Mouse (Mus musculus) left cerebral cortex, postnatal 36 days (tissue): ENCODE results near the gene Zfp568. TPM values are rescaled to one million over a fixed set of nuclear protein-coding genes. Genes with fewer than 3 reads are reported as not detected.

Source experiments
- DNase-seq, 2 experiments: peaks; one replicate each; pipeline ENCODE4 v3.0.0; 2021 to 2022; ENCODE audit warnings: low spot score in 2 of 2, mixed read lengths in 1 of 2
- intact Hi-C: fragments of 180-260 bp; cut with DNase I; formaldehyde crosslinking; loops from one replicate; pipeline ENCODE4 v1.15.1; 2025
- total RNA-seq, 2 experiments: library from RNA; stranded (reverse); gene quantifications; 2 replicates each; pipeline ENCODE4 v1.2.3; 2021

Zfp568 gene
- total RNA-seq, 2 experiments from 2014 or later = 3.2 to 5.3 TPM

DNA sequence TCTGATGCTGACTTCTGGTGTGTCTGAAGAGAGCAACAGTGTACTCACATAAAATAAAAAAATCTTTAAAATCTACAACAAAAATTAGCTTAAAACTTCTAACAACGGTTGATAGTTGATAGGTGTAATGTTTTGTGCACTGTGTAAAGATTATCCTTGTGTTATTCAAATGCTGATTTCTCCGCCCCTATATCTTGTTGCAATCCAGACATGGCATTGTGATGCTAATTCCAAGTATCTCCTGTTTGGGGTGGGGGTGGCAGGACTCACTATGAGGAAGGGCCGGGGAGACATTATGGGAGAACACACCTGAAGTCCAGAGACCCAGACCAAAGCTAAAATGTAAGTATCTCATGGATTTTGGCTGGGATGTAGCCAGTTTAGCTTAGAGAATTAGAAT, 47.6 kb downstream of the Zfp568 start:
- intact Hi-C loops = no loop called here

DNA sequence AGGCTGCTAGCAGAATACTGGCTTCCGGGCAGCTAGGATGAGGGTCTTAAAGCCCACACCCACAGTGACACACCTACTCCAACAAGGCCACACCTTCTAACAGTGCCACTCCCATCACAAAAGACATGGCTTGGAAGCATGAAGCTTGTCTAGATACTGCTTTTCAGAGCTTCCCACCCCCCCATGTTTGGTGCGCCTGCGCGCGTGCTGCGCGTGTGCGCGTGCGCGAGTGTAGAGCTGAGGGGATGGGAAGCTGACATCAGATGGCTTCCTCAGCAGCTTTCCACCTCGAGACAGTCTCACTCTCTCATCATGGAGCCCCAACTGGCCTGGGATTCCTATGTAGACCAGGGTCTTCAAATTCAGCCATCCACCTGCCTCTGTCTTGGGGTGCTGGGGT, 50.6 kb downstream of the Zfp568 start:
- no peak for DNase-seq
- intact Hi-C loops = no loop called here

More for the DNA sequence above, 47.6 kb downstream of the Zfp568 start:
- no peak for DNase-seq

DNA sequence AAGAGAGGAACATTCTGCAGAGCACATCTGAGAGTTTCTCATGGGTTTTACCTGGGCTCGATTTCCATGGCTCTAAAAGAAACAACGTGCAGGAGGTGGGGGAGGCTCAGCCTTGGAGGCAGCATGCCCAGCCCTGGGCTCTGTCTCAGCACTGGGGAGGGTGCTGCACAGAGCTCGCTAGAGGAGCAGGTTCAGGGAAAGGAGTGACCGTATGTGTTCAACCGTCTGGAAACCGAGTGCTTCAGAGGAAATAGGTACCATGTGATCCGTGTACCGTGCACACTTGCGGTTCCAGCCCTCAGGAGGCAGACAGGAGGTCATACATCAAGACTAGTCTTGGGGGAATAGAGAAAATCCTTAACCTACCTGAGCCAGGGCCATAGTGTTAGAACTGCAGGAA, 60.6 kb downstream of the Zfp568 start:
- intact Hi-C loops = no loop called here
- DNase-seq = no peak

DNA sequence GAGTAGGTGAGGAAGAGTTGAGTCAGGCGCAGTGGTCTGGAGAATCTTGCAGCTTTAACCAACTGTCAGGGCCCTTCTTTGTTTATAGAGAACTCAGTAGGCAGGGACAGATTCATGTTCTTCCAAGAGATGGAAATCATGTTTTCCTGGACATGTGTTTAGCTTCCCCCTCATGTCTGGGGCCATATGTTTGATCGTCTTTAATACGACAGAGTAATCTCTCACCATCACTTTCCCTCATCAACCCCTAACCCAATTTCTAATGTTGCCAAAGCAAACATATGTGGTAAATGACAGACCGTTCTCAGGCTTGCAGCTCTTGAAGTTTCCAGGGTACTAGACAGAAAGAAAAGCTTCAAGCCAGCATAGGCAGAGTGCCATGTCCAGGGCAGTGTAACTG, 64.4 kb downstream of the Zfp568 start:
- DNase-seq = no peak

DNA sequence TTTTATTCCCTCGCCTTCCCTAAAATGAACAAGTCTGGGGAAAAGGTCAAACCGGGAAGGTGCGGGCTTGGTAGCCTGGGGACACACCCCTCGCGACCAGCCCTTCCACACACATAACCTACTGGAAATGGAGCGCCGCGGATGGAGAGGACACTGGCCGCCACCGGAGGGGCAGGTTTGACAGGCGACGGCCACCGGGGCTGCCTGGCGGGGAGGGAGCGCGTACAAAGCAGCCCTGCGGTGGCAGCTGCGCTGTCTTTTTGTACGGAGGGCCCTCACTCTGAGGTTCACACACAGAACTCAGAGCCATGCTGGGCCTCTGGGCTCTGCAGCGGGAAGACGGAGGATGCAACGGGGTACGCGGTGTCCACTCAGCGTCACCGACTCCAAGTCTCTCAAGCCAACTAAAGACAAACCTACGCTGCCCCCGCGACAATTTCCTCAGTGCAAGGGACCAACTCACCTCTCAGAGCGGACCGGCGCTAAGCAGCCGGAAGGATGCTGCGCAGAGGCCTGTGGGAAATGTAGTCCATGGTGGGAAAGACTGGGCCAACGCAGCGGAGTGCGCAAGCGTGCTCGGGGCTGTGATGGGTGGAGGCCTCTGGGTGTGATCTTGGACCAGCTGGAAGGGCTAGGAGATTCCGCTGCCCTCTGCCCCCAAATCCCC, 67.3 kb downstream of the Zfp568 start, which contains the start of gene Zfp14:
Gene Zfp14, minus strand, starts transcription at position 499 of the 667 bp plus-strand sequence.
- intact Hi-C loops = no loop called here

More for the DNA sequence above, 64.4 kb downstream of the Zfp568 start:
- intact Hi-C loops = no loop called here

DNA sequence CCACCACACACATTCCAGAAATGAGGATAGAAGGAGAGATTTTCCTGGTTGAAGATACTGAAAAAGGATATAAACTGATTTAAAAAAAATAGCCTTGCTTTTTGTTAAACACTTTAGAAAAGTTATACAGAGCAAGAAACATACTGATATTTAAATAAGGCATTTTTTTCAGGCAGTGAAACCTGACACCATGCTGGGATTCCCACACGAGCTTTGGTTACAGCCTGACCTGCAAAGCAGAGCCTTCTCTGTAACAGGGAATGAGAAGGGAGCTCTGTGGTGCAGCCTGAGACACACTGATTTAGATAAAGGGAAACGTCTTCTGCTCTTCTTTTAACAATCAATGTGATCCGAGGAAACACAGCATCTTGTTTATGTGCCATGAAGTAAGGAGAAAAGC, 69.8 kb downstream of the Zfp568 start:
- no peak for DNase-seq
- intact Hi-C loops = no loop called here

More for the DNA sequence above, 67.3 kb downstream of the Zfp568 start, which contains the start of gene Zfp14:
- peak; percentile 92 to 93 for DNase-seq

DNA sequence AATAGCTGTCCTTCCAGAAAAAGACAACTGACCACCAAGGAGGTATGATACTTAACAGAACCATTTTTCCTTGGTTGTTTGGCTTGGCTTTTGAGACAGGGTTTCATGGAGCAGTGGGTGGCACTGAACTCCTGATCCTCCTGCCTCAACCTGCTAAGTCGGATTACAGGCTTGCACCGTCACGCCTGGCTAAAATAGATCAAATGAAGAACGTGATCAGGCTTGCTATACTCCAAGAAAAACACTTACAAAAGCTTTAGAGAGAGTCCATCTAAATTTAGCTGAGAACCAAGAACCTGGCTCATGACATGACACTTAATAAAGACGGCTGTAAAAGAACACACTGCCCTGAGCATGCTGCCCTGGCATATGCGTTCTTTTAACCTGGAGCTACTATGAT, 76.6 kb downstream of the Zfp568 start:
- intact Hi-C loops = no loop called here

DNA sequence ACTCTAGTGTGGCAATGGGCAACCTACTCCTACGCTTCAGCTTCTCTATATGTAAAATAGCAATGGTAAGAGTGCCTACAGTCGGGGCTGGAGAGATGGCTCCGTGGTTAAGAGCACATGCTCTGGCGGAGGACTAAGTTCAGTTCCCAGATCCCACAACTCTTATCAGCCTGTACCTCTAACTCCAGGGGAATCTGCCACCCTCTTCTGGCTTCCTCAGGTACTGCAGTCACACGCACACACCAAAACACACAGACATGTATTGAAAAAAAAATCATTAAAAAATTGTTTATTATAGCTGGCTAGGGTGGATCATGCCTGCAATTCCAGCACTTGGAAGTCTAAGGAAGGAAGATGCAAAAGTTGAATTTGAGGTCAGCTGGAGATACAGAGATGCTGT, 78.7 kb downstream of the Zfp568 start:
- DNase-seq = no peak
- intact Hi-C loops = no loop called here

More for the DNA sequence above, 76.6 kb downstream of the Zfp568 start:
- DNase-seq = no peak

DNA sequence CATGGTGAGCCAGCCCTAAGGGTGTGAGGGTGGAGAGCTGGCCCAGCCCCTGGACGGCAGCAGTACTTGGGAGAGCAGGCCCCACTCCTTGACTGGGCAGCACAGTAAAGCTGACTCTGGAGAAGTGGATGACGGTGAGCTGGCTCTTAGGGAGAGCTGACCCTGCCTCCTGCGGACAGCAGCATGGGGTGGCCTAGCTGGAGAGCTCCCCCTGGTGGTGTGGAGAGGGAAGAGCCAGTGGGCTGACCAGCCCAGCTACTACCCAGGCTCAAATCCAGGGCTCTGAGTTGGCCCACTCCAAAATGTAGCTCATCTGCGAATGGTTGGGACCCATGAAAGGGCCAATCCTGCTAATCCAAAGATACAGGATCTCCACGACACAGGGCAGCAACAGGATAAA, 80.9 kb downstream of the Zfp568 start:
- intact Hi-C loops = no loop called here
- no peak for DNase-seq

DNA sequence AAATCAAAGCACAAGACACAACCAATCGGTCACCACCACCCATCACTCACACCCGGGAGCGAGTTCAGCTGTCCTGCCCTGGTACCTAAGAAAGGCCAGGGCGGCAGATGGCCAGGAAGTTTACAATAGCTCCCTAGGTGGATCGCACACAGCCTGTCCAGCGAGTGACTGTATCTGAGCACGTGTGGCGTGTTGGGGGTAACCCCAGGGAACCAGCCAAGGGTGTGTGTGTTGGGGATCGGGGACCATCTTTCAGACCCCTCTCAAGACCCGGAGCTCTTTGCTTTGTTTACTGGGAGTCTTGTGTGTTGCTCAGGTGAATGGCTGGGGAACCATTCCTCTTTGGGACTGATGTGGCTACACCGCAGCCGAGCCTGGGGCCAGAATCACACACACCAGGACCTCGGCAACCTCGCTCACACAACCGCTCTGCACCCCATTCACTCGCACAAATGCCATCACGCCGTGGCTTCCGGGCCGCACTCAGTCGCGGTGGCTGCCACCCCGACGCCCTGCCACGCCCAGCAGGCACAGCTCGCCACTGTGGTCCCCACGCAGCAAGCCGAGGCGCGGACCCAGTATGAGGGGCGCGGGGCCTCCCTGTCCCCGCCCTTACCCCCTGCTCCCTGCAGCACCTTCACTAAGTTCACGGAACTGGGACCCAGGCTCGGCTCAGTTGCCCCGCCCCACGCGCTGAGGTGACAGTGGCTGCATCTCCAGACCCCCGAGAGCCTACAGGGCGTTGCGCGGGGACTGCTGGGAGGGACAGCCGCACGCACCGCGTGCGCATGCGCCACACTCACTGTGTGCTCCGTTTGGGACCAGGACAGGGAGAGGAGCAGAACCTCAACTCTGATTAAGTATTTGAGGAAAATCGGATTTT, 88.6 kb downstream of the Zfp568 start, which contains the start of gene Zfp82:
Gene Zfp82, minus strand, starts transcription at position 755 of the 883 bp plus-strand sequence.
- intact Hi-C loops = no loop called here

More for the DNA sequence above, 88.6 kb downstream of the Zfp568 start, which contains the start of gene Zfp82:
- DNase-seq = peak; percentile 84 to 86

Other genes with a start within 250 kb of the Zfp568 start
- 10 to 100 TPM; 16.2 to 17.3 TPM for gene Zfp84, start 215.4 kb upstream of the Zfp568 start, total RNA-seq
- 10 to 100 TPM; 12.8 to 12.9 TPM for gene Zfp30, start 200.0 kb upstream of the Zfp568 start, total RNA-seq
- gene Zfp790, start 167.8 kb upstream of the Zfp568 start, total RNA-seq = 10 to 100 TPM; 21.0 to 21.1 TPM
- 10 to 100 TPM; 17.3 to 17.8 TPM for gene Zfp940, start 130.3 kb upstream of the Zfp568 start, total RNA-seq
- gene Zfp420, start 124.0 kb upstream of the Zfp568 start, total RNA-seq = 10 to 100 TPM; 13.4 to 13.6 TPM
- gene Zfp27, start 77.4 kb upstream of the Zfp568 start, total RNA-seq = 10 to 100 TPM; 20.5 to 23.2 TPM
- 1 to 10 TPM; 9.0 to 9.7 TPM for gene Zfp383, start 75.7 kb upstream of the Zfp568 start, total RNA-seq
- 10 to 100 TPM; 18.0 to 19.1 TPM for gene Zfp74, start 29.9 kb upstream of the Zfp568 start, total RNA-seq
- gene Zfp14, start 67.4 kb downstream of the Zfp568 start, total RNA-seq = 1 to 10 TPM; 7.7 to 8.5 TPM
- gene Zfp82, start 88.9 kb downstream of the Zfp568 start, total RNA-seq = 1 to 10 TPM; 3.4 to 4.5 TPM
- 1 to 10 TPM in 1 of 2 experiments, not detected in 1; 1.1 TPM for gene Gm26920, start 106.5 kb downstream of the Zfp568 start, total RNA-seq
- gene Zfp566, start 106.6 kb downstream of the Zfp568 start, total RNA-seq = 1 to 10 TPM; 7.5 to 7.6 TPM
- 10 to 100 TPM; 65.6 to 70.4 TPM for gene Zfp260, start 110.8 kb downstream of the Zfp568 start, total RNA-seq
- gene Zfp382, start 138.0 kb downstream of the Zfp568 start, total RNA-seq = 10 to 100 TPM; 29.9 to 38.4 TPM
- gene Zfp146, start 185.8 kb downstream of the Zfp568 start, total RNA-seq = 10 to 100 TPM; 40.5 to 48.3 TPM
- 1 to 10 TPM; 5.8 to 6.0 TPM for gene Cox7a1, start 200.2 kb downstream of the Zfp568 start, total RNA-seq
- gene Capns1, start 214.9 kb downstream of the Zfp568 start, total RNA-seq = 100 to 1,000 TPM; 175 to 181 TPM
- gene Polr2i, start 248.0 kb downstream of the Zfp568 start, total RNA-seq = 10 to 100 TPM; 45.6 to 53.4 TPM
- gene Tbcb, start 248.3 kb downstream of the Zfp568 start, total RNA-seq = 100 to 1,000 TPM; 135 to 142 TPM